Mouse (Mus musculus) frontal cortex, postnatal 14 days (tissue): ENCODE results near the gene Hist2h2be.
"Not testable (repeated sequence)": the region's sequence is repeated elsewhere in the genome, so short reads cannot be mapped to it uniquely, and the experiment has no call there.

Source experiments
- DNase-seq, 2 experiments: peaks; one replicate each; pipeline ENCODE4 v3.0.0; 2022; ENCODE audit warnings: low spot score in 2 of 2

The Hist2h2be gene

GRCm38 (mm10) chr3:96198601-96199251 lies 22.2 kb upstream of the Hist2h2be start:
- DNase-seq, result not testable (repeated sequence)

GRCm38 (mm10) chr3:96199731-96200130 lies 21.2 kb upstream of the Hist2h2be start:
- no peak for DNase-seq

- DNase-seq, result no peak
Measured at GRCm38 (mm10) chr3:96207819-96208218, 13.1 kb upstream of the Hist2h2be start.

GRCm38 (mm10) chr3:96209242-96209641 lies 11.7 kb upstream of the Hist2h2be start:
- no peak for DNase-seq

- no peak for DNase-seq
Measured at GRCm38 (mm10) chr3:96219191-96219641, 1.7 kb upstream of the Hist2h2be start.

- peak; percentile 73 to 75 for DNase-seq
Measured at GRCm38 (mm10) chr3:96219661-96220130, 1.2 kb upstream of the Hist2h2be start, which contains the start of the genes Bola1 and Hist2h2ab. Bola1 (minus strand) TSS chr3:96219709. Hist2h2ab (plus strand) TSS chr3:96219865.

- peak in 1 of 2 experiments; percentile 28 for DNase-seq
Measured at GRCm38 (mm10) chr3:96220131-96220764, 671 bp upstream of the Hist2h2be start.

- no peak for DNase-seq
Measured at GRCm38 (mm10) chr3:96221640-96222038, 720 bp downstream of the Hist2h2be start.

GRCm38 (mm10) chr3:96222774-96223173 lies 1.9 kb downstream of the Hist2h2be start:
- DNase-seq, result no peak

GRCm38 (mm10) chr3:96225421-96225820 lies 4.5 kb downstream of the Hist2h2be start:
- no peak for DNase-seq

GRCm38 (mm10) chr3:96226695-96227648 lies 6.1 kb downstream of the Hist2h2be start:
- no peak for DNase-seq

- DNase-seq, result no peak
Measured at GRCm38 (mm10) chr3:96228828-96229227, 7.9 kb downstream of the Hist2h2be start.

GRCm38 (mm10) chr3:96230404-96230803 lies 9.5 kb downstream of the Hist2h2be start:
- no peak for DNase-seq

- DNase-seq, result no peak
Measured at GRCm38 (mm10) chr3:96230910-96231757, 10.2 kb downstream of the Hist2h2be start.

- no peak for DNase-seq
Measured at GRCm38 (mm10) chr3:96231758-96232120, 10.8 kb downstream of the Hist2h2be start.

- no peak for DNase-seq
Measured at GRCm38 (mm10) chr3:96234914-96235313, 14.0 kb downstream of the Hist2h2be start.

GRCm38 (mm10) chr3:96235836-96236235 lies 14.9 kb downstream of the Hist2h2be start:
- no peak for DNase-seq

GRCm38 (mm10) chr3:96236834-96237334 lies 16.0 kb downstream of the Hist2h2be start:
- no peak for DNase-seq

- no peak for DNase-seq
Measured at GRCm38 (mm10) chr3:96237335-96237903, 16.5 kb downstream of the Hist2h2be start.

- DNase-seq, result no peak
Measured at GRCm38 (mm10) chr3:96237904-96238511, 17.1 kb downstream of the Hist2h2be start.
